Mouse (Mus musculus): ENCODE data around the gene Rbm33.

Gene Rbm33

GRCm38 (mm10) chr5:28316722-28317245 is at the start of gene Rbm33:
TSS of gene Rbm33 (plus strand) at chr5:28317121.
- peak; percentile 98 for DNase-seq (ENCODE audit: low read depth, low spot score)

DNA sequence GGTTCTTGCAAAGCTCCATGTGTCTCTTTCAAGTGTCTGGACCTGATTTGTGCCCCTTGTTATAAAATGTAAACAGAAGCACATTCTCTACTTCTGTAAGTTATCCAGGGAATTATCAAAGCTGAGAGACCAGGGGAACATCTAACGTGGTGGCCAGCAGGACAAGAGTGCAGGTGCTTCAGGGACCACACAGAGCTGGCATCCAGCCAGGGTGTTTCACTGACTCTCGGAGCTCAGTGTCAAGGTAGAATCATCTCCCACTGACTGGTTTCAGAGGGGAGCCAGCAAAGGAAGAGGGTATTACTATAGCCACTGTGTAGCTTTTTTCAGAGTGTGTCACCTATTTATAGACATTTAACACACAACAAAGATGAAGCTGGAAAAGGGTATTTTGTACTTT is 49.3 kb upstream of the Rbm33 start:
- no peak for DNase-seq (ENCODE audit: low read depth, low spot score)

GRCm38 (mm10) chr5:28269469-28269991 is 47.4 kb upstream of the Rbm33 start:
- peak; percentile 53 for DNase-seq (ENCODE audit: low read depth, low spot score)

GRCm38 (mm10) chr5:28272836-28273235 is 44.1 kb upstream of the Rbm33 start:
- DNase-seq (ENCODE audit: low read depth, low spot score), result no peak

- no peak for DNase-seq (ENCODE audit: low read depth, low spot score)
Measured at GRCm38 (mm10) chr5:28277279-28277678, 39.6 kb upstream of the Rbm33 start.

DNA sequence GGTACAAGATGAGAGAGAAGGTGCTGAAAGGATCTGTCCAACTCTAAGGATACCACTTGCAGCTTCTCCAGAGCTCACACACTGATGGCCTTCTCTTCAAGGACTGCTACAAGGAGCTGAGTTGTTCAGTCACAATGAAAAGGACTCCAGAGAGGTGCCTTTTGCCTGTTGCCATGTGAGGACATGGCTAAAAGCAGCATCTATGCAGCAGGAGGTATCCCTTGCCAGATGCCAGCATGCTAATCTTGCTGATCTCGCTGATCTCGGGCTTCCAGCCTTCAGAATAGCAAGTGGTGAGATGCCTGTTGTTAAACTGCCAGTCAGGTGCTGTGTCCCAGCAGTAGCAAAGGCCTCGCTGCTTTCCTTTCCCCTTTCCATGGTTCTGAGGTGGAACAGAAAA is 27.8 kb upstream of the Rbm33 start:
- no peak for DNase-seq (ENCODE audit: low read depth, low spot score)

- DNase-seq (ENCODE audit: low read depth, low spot score), result no peak
Measured at GRCm38 (mm10) chr5:28290630-28291029, 26.3 kb upstream of the Rbm33 start.

DNA sequence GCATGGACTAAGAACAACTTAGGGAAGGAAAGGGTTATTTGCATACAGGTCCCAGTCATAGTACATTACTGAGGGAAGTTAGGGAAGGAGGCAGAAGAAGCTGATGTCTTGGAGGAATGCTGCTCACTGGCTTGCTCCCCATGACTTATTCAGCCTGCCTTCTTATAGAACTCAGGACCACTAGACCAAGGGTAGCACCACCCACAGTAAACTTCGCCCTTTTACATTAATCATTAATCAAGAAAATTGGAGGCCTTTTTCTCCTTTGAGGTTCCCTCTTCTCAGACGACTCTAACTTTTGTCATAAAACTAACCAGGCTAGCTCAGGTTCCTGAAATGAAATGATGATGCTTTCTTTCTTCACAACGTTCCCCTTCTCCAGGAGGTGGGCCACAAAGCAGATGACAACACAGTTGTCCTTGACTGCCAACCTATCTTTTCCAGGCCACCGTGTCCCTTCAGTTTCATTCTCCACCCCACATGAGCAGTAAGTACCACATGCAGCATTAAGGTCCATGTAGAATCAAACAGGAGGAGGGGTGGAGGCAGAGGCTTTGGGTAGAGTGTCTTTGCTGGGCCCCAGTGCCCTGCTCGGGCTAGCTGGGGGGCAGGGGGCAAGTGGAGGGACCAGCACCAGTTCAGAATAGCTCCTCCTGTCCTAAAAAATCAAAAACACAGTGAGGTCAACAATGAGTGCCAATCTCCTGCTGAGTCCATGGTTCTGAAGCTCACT is 25.6 kb upstream of the Rbm33 start:
- DNase-seq (ENCODE audit: low read depth, low spot score), result no peak

GRCm38 (mm10) chr5:28292281-28292680 is 24.6 kb upstream of the Rbm33 start:
- DNase-seq (ENCODE audit: low read depth, low spot score), result no peak

DNA sequence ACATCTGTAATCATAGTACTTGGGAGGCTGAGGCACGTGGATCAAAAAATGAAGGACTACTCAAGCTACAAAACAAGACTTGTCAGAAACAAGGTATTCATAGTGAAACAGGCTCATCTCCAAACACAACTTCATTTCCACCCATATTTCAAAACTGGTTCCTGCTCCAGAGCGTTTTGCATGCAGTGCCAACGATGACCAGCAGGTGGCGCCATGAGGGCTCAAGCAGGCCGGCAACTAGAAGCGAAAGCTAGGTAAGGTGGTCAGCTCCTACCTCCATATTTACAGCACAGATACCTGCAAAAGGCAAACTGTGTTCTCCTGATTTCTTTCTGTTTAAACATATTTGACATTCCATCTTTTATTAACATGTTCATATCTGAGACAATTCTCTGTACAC is 22.9 kb upstream of the Rbm33 start:
- DNase-seq (ENCODE audit: low read depth, low spot score), result peak; percentile 82

DNA sequence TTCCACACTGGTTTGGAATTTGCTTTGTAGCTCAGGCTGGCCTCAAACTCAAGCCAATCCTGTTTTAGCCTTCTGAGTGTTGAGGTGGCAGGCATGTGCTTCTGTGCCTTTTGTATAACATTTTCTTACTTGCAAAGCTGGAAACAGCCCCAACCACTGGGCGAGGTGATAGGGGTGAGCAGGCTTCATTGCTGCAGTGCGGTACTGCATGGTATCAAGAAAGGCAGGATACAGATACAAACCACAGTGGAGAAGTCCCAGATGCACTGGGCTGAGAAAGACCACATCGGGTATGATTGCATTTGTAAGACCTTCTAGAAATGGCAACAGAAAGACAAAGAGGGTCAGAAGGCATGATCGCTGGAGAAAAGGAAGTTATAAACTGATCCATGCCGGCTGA is 18.8 kb upstream of the Rbm33 start:
- no peak for DNase-seq (ENCODE audit: low read depth, low spot score)

GRCm38 (mm10) chr5:28298693-28299092 is 18.2 kb upstream of the Rbm33 start:
- DNase-seq (ENCODE audit: low read depth, low spot score), result no peak

GRCm38 (mm10) chr5:28299346-28299745 is 17.6 kb upstream of the Rbm33 start:
- no peak for DNase-seq (ENCODE audit: low read depth, low spot score)

DNA sequence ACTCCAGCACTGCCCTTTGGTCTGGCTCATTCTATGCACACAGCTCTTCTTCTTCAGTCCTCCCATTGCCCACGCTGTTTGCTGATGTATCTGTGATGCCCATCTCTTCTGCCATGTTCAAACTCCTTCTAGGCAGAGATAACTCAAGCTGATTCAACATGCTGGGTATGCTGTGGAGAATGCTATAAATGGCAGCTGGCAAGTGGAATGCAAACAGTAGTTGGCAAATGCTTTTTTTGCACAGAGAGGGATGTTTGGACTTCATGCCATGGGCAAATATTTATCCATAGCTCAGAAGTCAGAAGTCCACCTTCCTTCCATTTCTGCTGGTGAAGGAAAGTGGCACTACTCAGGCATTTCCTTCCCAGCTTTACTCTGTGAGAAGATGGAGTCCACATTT is 14.2 kb upstream of the Rbm33 start:
- no peak for DNase-seq (ENCODE audit: low read depth, low spot score)

DNA sequence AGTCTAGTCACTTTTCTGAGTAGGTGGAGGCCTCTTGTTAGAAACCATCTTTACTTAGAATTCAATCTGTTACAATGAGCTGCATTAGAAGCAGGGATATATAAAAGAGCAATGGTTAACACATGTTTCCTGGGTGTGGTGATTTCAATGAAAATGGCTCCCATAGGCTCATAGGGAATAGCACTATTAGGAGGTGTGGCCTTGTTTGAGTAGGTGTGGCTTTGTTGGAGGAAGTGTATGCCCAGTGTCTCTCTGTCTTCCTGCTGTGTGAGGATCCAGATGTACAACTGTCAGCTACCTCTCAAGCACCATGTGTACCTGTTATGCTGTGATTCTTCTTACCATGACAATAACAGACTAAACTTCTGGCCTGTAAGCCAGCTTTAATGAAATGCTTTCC is 12.4 kb upstream of the Rbm33 start:
- peak; percentile 62 for DNase-seq (ENCODE audit: low read depth, low spot score)

DNA sequence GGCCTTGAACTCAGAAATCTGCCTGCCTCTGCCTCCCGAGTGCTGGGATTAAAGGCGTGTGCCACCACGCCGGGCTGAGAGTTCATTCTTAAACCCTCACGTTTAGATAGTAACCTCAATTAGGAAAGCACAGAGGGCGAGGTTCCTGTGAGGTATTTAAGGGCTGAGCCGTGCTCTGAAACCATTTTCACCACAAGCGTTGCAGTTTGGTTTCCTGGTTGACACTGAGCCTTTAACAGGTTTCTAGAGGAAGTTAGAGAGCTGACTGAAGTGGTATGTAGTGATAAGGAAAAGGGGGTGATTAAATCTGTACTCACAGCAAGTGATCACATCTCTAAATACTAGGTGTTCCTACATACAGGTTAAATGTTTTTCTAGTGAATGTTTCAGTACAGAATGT is 1.4 kb upstream of the Rbm33 start:
- DNase-seq (ENCODE audit: low read depth, low spot score), result no peak

DNA sequence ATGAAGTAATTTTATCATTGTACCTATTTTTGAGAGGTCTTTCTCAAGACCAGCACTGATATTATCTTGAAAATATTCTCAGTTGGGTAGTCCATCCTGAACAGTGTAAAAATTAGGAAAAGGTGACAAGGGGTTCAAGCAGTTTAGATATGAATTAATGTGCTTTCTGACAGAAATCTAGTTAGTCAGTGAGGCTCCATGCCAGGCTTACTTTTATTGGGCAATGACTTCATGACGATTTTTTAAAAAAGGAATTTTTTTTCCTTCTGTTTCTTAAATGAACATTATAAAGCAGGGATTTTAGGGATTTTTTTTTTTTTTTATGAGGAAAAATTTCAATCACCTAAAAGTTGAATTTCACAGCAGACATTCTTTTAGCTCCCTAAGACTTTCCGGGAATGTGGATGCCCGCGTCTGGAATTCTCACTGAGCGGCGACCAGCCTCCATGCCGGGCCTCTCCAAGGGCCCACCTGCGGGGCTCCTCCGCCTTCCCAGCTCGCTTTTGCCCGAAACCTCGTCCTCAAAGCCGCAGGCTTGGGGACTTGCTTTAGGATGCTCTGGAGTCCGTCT is 685 bp upstream of the Rbm33 start:
- no peak for DNase-seq (ENCODE audit: low read depth, low spot score)

DNA sequence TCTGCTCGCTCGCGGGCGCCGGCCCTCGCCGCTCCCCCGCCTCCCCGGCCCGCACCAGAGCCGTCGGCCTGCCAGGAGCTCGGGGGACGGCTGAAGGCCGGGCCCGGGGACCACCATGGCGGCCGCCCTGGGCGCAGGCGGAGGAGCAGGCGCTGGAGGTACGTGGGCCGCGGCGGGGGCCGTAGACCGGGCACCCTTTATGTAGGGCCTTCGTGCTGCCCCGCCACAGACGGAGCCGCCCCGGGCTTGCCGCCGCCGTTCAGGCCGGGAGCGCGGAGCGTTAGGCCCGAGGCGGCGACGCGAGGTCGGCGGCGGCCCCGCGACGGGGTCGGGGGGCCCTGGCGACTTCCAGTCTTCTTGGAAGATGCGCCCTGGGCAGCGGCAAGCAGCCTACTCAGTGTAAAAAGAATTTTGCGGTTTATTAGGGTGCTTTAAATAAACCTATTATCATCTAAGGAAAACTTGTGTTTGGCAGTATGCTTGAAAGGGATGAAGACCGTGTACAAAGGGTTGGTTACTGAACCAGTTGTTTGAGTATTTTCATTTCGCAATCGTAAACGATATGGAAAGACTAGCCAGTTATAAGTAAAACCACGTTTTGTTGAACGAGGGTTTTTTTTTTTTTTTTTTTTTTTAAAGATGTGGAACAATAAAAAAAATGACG is 464 bp downstream of the Rbm33 start:
- no peak for DNase-seq (ENCODE audit: low read depth, low spot score)

GRCm38 (mm10) chr5:28317917-28318267 is 971 bp downstream of the Rbm33 start:
- no peak for DNase-seq (ENCODE audit: low read depth, low spot score)

- DNase-seq (ENCODE audit: low read depth, low spot score), result no peak
Measured at GRCm38 (mm10) chr5:28318671-28319070, 1.8 kb downstream of the Rbm33 start.

DNA sequence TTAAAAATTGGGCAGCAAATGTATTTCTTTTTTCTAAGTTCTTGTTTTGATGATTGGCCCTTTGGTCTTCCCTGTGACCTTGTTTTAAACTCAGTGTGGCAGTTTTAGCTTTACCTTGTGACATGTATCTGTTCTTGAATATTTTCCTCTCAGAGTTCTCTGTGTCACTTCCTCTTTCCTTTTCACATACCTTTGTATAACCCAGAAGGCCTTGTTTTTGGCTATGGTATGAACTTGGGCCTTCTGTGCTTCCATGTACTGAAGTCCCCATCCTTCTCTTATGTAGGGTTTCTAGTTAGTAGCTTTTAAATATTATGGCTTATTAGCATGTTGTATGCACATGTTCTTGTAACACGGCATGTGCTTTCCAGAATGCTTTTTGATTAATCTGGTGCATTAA is 4.8 kb downstream of the Rbm33 start:
- DNase-seq (ENCODE audit: low read depth, low spot score), result no peak

DNA sequence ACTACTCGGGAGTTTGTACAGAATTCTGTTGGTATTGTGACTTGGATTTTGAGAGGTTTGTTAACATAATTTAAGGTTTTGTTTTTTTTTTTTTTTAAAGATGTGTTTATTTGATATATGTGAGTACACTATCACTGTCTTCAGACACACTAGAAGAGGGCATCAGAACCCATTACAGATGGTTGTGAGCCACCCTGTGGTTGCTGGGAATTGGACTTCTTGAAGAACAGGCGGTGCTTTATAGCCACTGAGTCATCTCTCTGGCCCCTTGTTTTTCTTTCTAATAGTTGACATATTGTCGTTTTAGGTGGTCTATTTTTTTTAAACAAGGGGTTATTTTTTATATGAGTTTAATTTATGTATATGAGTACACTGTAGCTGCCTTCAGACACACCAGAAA is 5.3 kb downstream of the Rbm33 start:
- DNase-seq (ENCODE audit: low read depth, low spot score), result no peak

GRCm38 (mm10) chr5:28323822-28324221 is 6.9 kb downstream of the Rbm33 start:
- DNase-seq (ENCODE audit: low read depth, low spot score), result no peak
